Mouse (Mus musculus) liver, embryonic 15.5 days (tissue): ENCODE measurements around the gene Gsg1l. TPM values are rescaled to one million over a fixed set of nuclear protein-coding genes. Genes with fewer than 3 reads are reported as not detected.

Experiments used
- polyA plus RNA-seq: library from polyadenylated mRNA; unstranded; fragments of >200 nt; fragmentation: Nextera tagmentation; extraction: Ambion mirVana; gene quantifications from 2 replicates; pipeline ENCODE4 v1.2.1, GENCODE M21; 2015

Gene Gsg1l
- polyA plus RNA-seq, 1 experiment from 2014 or later: 0.09 TPM

Other genes starting within 250 kb of the Gsg1l start
- gene Xpo6, start 118.1 kb upstream of the Gsg1l start, polyA plus RNA-seq: 16.3 and 20.8 TPM in 2 replicates
- gene Sbk1, start 190.2 kb upstream of the Gsg1l start, polyA plus RNA-seq: 1.5 and 1.8 TPM in 2 replicates